ENCODE assay signal across 20 mouse cellular contexts in the genomic region with DNA sequence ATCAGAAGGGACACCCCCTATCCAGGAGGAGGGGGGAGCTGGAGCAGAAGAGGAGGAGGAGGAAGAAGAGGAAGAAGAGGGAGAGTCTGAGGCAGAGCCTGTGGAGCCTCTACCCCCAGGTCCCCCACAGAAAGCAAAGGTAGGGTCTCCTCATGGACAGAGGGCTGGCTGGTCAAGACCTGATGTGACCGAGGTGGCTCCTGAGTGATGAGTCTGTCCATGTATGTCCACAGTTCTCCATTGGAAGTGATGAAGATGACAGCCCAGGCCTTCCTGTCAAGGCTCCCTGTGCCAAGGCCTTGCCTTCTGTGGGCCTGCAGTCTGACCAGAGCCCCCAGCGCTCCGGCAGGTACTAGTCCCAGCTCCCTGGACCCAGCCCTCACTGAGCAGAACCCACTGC. TPM values are rescaled to one million over a fixed set of nuclear protein-coding genes. Genes with fewer than 3 reads are reported as not detected.
DNase-seq lines count a peak whose midpoint lies in the region; ATAC-seq and TF ChIP-seq lines count a peak whose summit lies in the region.
"Had no signal": no experiment of that assay in that cellular context is flagged by ENCODE, and none has a peak within 500 bp of the region (broad histone marks: within the 10 kb centered on the region; RNA-seq: fewer than 3 reads in every experiment).

No protein-coding gene starts in this region.

- WGBS in heart, embryonic 15.5 days = 92% methylated on average over 3 of the region's 3 CpGs
- 86% methylated on average over 3 of the region's 3 CpGs for WGBS in heart, embryonic 10.5 days
- WGBS in liver, postnatal 0 days (ENCODE audit: insufficient replicate concordance) = 73% methylated on average over 3 of the region's 3 CpGs

- peak; percentile 39 for DNase-seq in adrenal gland, adult 2 months
- DNase-seq in adrenal gland, adult 18-20 months (ENCODE audit: low spot score in 2 of 2) = no peak
- DNase-seq in heart, embryonic 10.5 days (ENCODE audit: low spot score) = no peak
- peak; percentile 12 for DNase-seq in liver, postnatal 0 days
- DNase-seq in liver = no peak
- no peak for DNase-seq in thymus, adult 18-20 months
- DNase-seq: adrenal gland, postnatal 25 days; B cell, adult 2 months; cerebellum, adult 18-20 months; cerebellum, postnatal 36 days; gastrocnemius, postnatal 10 days had no signal

- peaks cover 24% of the 10 kb centered on the region for H3K36me3 ChIP-seq in heart, embryonic 15.5 days
- H3K36me3 ChIP-seq in heart, embryonic 10.5 days = peaks cover 54% of the 10 kb centered on the region
- no peaks in the 10 kb centered on the region for H3K36me3 ChIP-seq in liver, postnatal 0 days (replicated peaks; ENCODE audit: insufficient read depth, low read length)
- peaks cover 13% of the 10 kb centered on the region for H3K36me3 ChIP-seq in E14TG2a.4 (ENCODE audit: insufficient read depth, low read length)

- no peak for TF ChIP-seq EP300 in liver, postnatal 0 days (IDR thresholded peaks at IDR 0.05; ENCODE audit: low read depth)

- no peak for ATAC-seq in heart, embryonic 15.5 days (replicated peaks; ENCODE audit: insufficient number of reproducible peaks, insufficient read depth, low FRiP score, low read depth)
- ATAC-seq in liver, postnatal 0 days = no peak
- ATAC-seq: CD4-positive, CD25-positive, alpha-beta regulatory T cell, adult 4 months; forebrain, embryonic 16.5 days; hindbrain, postnatal 0 days had no signal

- peaks cover 2% of the 10 kb centered on the region; the same call in 1 of the 2 replicates for H3K27me3 ChIP-seq in heart, embryonic 15.5 days
- peaks cover 11% of the 10 kb centered on the region; the same call in 1 of the 2 replicates for H3K27me3 ChIP-seq in heart, embryonic 10.5 days (ENCODE audit: insufficient read depth, poor library complexity, severe bottlenecking)
- peaks cover 37% of the 10 kb centered on the region for H3K27me3 ChIP-seq in liver, postnatal 0 days (ENCODE audit: insufficient read depth, low read length)
- peaks cover 58% of the 10 kb centered on the region for H3K27me3 ChIP-seq in E14TG2a.4 (ENCODE audit: insufficient read depth, low read length)
- H3K27me3 ChIP-seq: embryonic facial prominence, embryonic 13.5 days; forebrain, embryonic 12.5 days; hindbrain, embryonic 12.5 days had no signal

- no peak overlapping the region for H3K4me3 ChIP-seq in heart, embryonic 15.5 days
- no peak overlapping the region for H3K4me3 ChIP-seq in heart, embryonic 10.5 days
- H3K4me3 ChIP-seq in liver, postnatal 0 days (ENCODE audit: low read depth, low read length) = no peak overlapping the region
- H3K4me3 ChIP-seq in E14TG2a.4 (replicated peaks; ENCODE audit: low read length) = 0 out of 2 replicates have a peak overlapping the region, but pooled peaks have one; percentile 63
- H3K4me3 ChIP-seq: embryonic facial prominence, embryonic 13.5 days; forebrain, embryonic 12.5 days; hindbrain, embryonic 12.5 days had no signal

- H3K9ac ChIP-seq in heart, embryonic 15.5 days = 0 out of 2 replicates have a peak overlapping the region, but pooled peaks have one; percentile 4
- no peak overlapping the region for H3K9ac ChIP-seq in liver, postnatal 0 days (replicated peaks)
- H3K9ac ChIP-seq: forebrain, embryonic 12.5 days; hindbrain, embryonic 12.5 days had no signal

- H3K4me1 ChIP-seq in heart, embryonic 15.5 days (replicated peaks) = peaks cover 50% of the 10 kb centered on the region
- peaks cover 44% of the 10 kb centered on the region for H3K4me1 ChIP-seq in heart, embryonic 10.5 days
- H3K4me1 ChIP-seq in liver, postnatal 0 days (ENCODE audit: insufficient read depth) = peaks cover 3% of the 10 kb centered on the region
- peaks cover 55% of the 10 kb centered on the region for H3K4me1 ChIP-seq in E14TG2a.4 (replicated peaks; ENCODE audit: low read depth, low read length)

- TF ChIP-seq CTCF in liver, postnatal 0 days (IDR thresholded peaks at IDR 0.05; ENCODE audit: low read depth) = no peak
- TF ChIP-seq CTCF in E14TG2a.4 (conservative IDR thresholded peaks at IDR 0.05; ENCODE audit: low read length) = no peak

- no peaks in the 10 kb centered on the region for H3K9me3 ChIP-seq in heart, embryonic 15.5 days (replicated peaks)
- no peaks in the 10 kb centered on the region for H3K9me3 ChIP-seq in heart, embryonic 10.5 days
- H3K9me3 ChIP-seq in liver, postnatal 0 days (ENCODE audit: low read length) = no peaks in the 10 kb centered on the region
- no peaks in the 10 kb centered on the region for H3K9me3 ChIP-seq in E14TG2a.4 (ENCODE audit: low read length)
- H3K9me3 ChIP-seq: forebrain, embryonic 12.5 days; hindbrain, embryonic 12.5 days had no signal

- no peak overlapping the region for H3K4me2 ChIP-seq in heart, embryonic 15.5 days
- H3K4me2 ChIP-seq in liver, postnatal 0 days (ENCODE audit: low read depth, low read length) = no peak overlapping the region
- H3K4me2 ChIP-seq: embryonic facial prominence, embryonic 13.5 days; forebrain, embryonic 12.5 days; hindbrain, embryonic 12.5 days had no signal

- H3K27ac ChIP-seq in heart, embryonic 15.5 days = peak overlapping the region; percentile 72; the same call in 1 of the 2 replicates
- H3K27ac ChIP-seq in heart, embryonic 10.5 days = no peak overlapping the region
- H3K27ac ChIP-seq in liver, postnatal 0 days (ENCODE audit: low read depth) = no peak overlapping the region
- H3K27ac ChIP-seq: forebrain, embryonic 12.5 days; hindbrain, embryonic 12.5 days; hindbrain, postnatal 0 days had no signal

RNA-seq across cellular contexts. Expression of gene Slc4a3, which starts 2.0 kb away (rescaled TPM):
- 100 to 1,000 TPM in 1 of 2 experiments, 10 to 100 TPM in 1; 90.4 to 111 TPM for total RNA-seq in adrenal gland, adult 2 months (2021)
- polyA plus RNA-seq in adrenal gland, adult 2 months (2012; rRNA removed) = 340 and 381 TPM in 2 replicates
- 100 to 1,000 TPM in 1 of 2 experiments, 10 to 100 TPM in 1; 92.6 to 132 TPM for total RNA-seq in adrenal gland, adult 18-20 months (2021)
- polyA plus RNA-seq in heart, embryonic 15.5 days (2015; fragmentation: Nextera tagmentation; extraction: Ambion mirVana) = 28.9 and 33.4 TPM in 2 replicates
- polyA plus RNA-seq in heart, embryonic 10.5 days (2016; fragmentation: Nextera tagmentation; extraction: Ambion mirVana) = 20.0 and 29.8 TPM in 2 replicates
- 0.40 and 0.42 TPM in 2 replicates for polyA plus RNA-seq in liver, postnatal 0 days (2015; fragmentation: Nextera tagmentation; extraction: Ambion mirVana)
- total RNA-seq: MEL had no signal
- polyA plus RNA-seq: CD4-positive, CD25-positive, alpha-beta regulatory T cell, adult 4 months had no signal

RNA-seq across cellular contexts. Expression of gene Stk11ip, which starts 26.8 kb away (rescaled TPM):
- 10 to 100 TPM; 16.6 to 19.3 TPM for total RNA-seq in adrenal gland, adult 2 months (2021)
- polyA plus RNA-seq in adrenal gland, adult 2 months (2012; rRNA removed) = 59.5 and 66.7 TPM in 2 replicates
- 10 to 100 TPM; 12.6 to 19.5 TPM for total RNA-seq in adrenal gland, adult 18-20 months (2021)
- 10.4 and 15.8 TPM in 2 replicates for polyA plus RNA-seq in heart, embryonic 15.5 days (2015; fragmentation: Nextera tagmentation; extraction: Ambion mirVana)
- polyA plus RNA-seq in heart, embryonic 10.5 days (2016; fragmentation: Nextera tagmentation; extraction: Ambion mirVana) = 20.2 and 22.3 TPM in 2 replicates
- polyA plus RNA-seq in liver, postnatal 0 days (2015; fragmentation: Nextera tagmentation; extraction: Ambion mirVana) = 3.3 TPM in 2 replicates

RNA-seq across cellular contexts. Expression of gene Inha, which starts 41.2 kb away (rescaled TPM):
- total RNA-seq in adrenal gland, adult 2 months (2021) = 10 to 100 TPM; 15.0 to 38.5 TPM
- polyA plus RNA-seq in adrenal gland, adult 2 months (2012; rRNA removed) = 193 and 227 TPM in 2 replicates
- total RNA-seq in adrenal gland, adult 18-20 months (2021) = 10 to 100 TPM; 18.2 to 29.6 TPM
- polyA plus RNA-seq in heart, embryonic 15.5 days (2015; fragmentation: Nextera tagmentation; extraction: Ambion mirVana) = 4.1 and 5.9 TPM in 2 replicates
- polyA plus RNA-seq in heart, embryonic 10.5 days (2016; fragmentation: Nextera tagmentation; extraction: Ambion mirVana) = 7.8 and 8.2 TPM in 2 replicates
- polyA plus RNA-seq in liver, postnatal 0 days (2015; fragmentation: Nextera tagmentation; extraction: Ambion mirVana) = 0.33 and 0.36 TPM in 2 replicates
- total RNA-seq: MEL had no signal
- polyA plus RNA-seq: CD4-positive, CD25-positive, alpha-beta regulatory T cell, adult 4 months had no signal

RNA-seq across cellular contexts. Expression of gene Obsl1, which starts 41.8 kb away (rescaled TPM):
- 10 to 100 TPM; 35.9 to 56.6 TPM for total RNA-seq in adrenal gland, adult 2 months (2021)
- 81.5 and 101 TPM in 2 replicates for polyA plus RNA-seq in adrenal gland, adult 2 months (2012; rRNA removed)
- 10 to 100 TPM; 48.9 to 54.4 TPM for total RNA-seq in adrenal gland, adult 18-20 months (2021)
- polyA plus RNA-seq in heart, embryonic 15.5 days (2015; fragmentation: Nextera tagmentation; extraction: Ambion mirVana) = 95.1 and 122 TPM in 2 replicates
- 103 and 107 TPM in 2 replicates for polyA plus RNA-seq in heart, embryonic 10.5 days (2016; fragmentation: Nextera tagmentation; extraction: Ambion mirVana)
- 3.4 and 4.5 TPM in 2 replicates for polyA plus RNA-seq in liver, postnatal 0 days (2015; fragmentation: Nextera tagmentation; extraction: Ambion mirVana)
- polyA plus RNA-seq: CD4-positive, CD25-positive, alpha-beta regulatory T cell, adult 4 months had no signal

Comparison
In these comparisons a context has a peak if more than half of its experiments do, and no peak if none do; other contexts are left out.
1. DNase-seq: peak in adrenal gland, adult 2 months (single experiment) and liver, postnatal 0 days (single experiment); none in adrenal gland, adult 18-20 months (0 of 2), heart, embryonic 10.5 days (single experiment), liver (single experiment) and thymus, adult 18-20 months (0 of 2).
2. RNA of gene Slc4a3, which starts 2.0 kb away (polyA plus RNA-seq): 340 to 381 TPM in adrenal gland, adult 2 months, 28.9 to 33.4 TPM in heart, embryonic 15.5 days and 20.0 to 29.8 TPM in heart, embryonic 10.5 days; 0.40 to 0.42 TPM in liver, postnatal 0 days; every median in the first group is over 10 times any median in the second.
3. RNA of gene Inha, which starts 41.2 kb away (polyA plus RNA-seq): 193 to 227 TPM in adrenal gland, adult 2 months; 7.8 to 8.2 TPM in heart, embryonic 10.5 days, 4.1 to 5.9 TPM in heart, embryonic 15.5 days and 0.33 to 0.36 TPM in liver, postnatal 0 days; every median in the first group is over 10 times any median in the second.